Mouse (Mus musculus) cerebellum, postnatal 14 days (tissue): ENCODE measurements at regions not wholly inside any gene's neighbourhood (a gene's known extent, or its start where the extent isn't known, plus 50 kb on each side); places are given as distances from the start of the nearest gene placed in this dataset.

ENCODE experiments used
- DNase-seq, 2 experiments: peaks; one replicate each; pipeline ENCODE4 v3.0.0; 2021; ENCODE audit warnings: mixed read lengths in 2 of 2

DNA sequence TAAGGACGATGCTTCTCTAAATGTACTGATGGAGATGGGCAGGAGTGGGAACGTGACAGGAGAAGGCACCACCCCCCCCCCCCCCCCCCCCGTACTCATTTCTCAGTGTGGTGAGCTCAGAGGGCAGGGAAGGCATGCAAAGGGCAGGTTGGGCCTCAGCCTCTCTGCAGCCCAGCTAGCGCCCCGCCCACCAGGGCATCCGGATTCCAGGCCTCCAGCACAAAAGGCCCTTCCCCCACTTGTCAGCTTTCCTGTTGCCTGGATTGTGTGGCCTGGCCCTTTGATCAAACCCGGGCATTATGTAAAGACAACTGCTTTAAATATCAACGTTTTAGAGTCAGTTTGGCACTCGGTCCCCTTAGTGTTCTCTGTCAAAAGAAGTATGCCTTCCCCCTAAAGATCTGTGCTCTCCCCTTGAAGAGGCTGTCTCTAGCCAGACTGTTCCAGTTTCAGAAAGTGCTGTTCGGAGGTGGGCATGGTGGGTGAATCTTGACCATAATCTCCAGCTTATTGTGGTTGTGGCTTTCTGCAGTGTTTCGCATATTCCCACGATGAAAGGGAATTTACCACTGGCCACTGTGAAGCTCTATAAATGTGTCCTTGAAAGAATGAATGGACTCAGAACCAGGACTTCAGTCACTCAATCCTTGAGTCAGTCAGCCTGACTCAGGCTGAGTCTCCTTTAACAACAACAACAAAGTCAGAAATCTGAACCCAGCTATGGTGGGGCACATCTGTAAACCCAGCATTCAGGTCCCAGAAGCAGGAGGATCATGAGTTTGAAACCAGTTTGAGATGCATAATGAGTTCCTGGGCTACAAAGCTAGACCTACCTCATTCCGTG is 192.4 kb upstream of the Klf3 start:
- peak in 1 of 2 experiments; percentile 24 for DNase-seq

DNA sequence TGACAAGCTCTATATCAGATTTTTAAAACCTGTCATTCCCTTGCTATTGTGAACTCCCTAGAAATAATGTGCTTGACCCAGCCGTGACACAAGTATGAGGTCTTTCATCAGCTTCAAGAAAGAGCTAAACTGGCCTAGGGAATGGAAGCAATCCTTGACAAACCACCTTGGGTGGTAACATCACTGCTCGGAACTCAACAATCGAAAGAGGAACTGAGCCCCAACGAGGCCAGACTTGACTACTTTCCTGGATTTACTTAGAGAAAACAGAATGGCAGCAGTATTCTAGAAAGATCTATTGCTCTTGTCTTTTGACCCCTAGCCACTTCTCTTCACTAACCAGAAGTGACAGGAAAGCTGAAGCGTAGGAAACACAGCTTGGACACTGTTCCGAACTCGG is 191.2 kb upstream of the Klf3 start:
- DNase-seq: no peak

DNA sequence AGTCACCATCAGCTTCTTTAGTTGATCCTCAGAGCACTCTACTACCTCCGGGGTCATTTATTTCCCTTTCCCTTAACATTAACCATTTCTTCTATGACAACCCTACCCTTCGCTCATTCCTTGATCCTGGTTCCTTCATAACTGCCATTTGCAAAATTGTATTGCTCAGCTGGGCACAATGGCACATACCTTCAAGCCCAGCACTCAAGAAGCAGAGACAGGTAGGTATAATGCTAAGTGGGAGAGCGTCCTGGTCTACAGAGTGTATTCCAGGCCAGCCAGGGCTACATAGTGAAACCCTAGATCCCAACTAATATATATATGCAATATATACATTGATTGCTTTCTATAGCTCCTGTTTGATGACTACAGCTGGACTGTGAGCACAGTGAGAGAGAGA is 189.5 kb upstream of the Klf3 start:
- DNase-seq: no peak

DNA sequence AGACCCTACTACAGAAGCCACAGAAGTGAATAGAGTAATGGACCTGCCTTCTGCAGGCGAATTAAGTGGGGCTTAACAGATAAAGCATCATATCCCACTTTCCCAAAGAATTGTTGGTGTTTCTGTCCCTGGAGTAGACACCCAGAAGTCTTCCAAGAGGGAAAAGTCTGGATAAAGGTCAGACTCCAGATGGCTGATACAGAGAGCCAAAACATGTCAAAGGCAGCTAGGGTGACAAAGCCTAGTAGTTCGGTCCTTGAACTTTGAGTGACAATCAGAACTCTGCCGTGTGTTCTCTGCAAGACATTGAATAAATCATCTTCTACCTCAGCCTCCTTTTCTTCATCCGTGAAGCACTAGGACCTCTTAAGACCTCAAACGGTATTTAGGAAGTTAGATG is 185.1 kb upstream of the Klf3 start:
- DNase-seq: no peak

DNA sequence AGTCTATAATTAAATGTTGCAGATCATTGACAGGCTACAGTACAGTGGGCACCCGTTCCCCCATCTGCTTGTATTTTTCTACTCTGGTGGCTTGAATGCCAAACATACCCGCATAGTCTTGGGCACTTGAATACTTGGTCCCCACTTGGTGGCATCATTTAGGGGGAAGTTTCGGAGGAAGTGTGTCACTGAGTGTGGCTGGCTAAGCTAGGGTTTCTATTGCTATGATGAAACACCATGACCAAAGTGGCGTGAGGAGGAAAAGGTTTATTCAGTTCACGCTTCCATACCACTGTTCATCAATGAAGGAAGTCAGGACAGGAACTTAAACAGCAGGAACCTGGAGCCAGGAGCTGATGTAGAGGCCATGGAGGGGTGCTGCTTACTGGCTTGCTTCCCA is 183.4 kb upstream of the Klf3 start:
- no peak for DNase-seq

DNA sequence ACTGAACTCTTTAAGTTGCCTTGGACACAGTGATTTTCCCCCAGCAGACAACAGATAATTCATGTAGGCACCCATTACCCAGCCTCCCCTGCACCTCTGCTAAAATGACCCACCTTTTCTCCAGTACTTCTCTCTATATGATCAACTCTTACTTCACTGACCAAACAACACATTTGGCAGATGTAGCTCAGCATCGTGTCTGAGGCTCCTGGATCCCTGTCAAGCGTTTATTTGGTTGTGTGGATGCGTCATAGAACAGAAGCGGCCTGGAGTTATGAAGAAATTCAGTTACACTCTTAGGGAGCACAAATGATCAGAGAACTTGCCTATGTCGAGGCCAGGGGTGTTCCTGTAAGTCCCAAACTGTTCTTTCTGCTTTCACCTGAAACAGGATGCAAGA is 182.5 kb upstream of the Klf3 start:
- DNase-seq: no peak

DNA sequence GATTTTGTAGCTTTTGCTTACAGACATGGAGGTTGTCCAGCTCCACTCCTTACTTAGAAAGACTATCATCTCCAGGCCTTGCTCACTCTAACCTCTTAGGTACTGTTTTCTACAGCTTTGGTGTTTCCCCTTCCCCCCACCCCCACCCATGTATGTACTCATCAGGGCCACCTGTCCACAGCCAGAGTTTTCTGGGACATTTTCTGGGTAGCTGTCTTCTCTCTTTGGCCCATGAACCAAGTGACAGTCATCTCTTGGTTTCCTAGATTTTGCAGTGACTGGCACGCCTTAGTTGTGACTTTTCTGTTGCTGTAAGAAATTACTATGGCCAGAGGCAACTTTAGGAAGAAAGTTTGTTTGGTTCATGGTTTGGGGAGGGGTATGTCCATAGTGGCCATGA is 181.8 kb upstream of the Klf3 start:
- DNase-seq: no peak

DNA sequence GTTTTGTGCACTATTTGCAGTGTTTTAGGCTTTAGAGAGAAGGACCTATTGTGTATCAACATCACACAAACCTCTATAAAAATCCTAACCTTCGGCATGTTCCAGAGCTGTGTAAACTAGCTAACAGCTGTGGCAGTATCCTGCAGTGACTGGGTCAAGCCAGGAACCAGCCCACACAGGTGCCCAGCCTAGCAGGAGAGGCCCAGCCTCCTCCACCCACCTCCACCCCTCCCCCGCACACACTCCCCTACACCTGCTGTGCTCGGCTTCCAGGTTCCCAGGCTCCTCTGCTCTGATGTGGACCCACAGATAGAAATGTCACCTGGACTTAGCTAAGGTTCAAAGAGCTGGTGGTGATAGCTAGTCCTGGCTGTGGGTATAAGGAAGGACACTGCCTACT is 179.5 kb upstream of the Klf3 start:
- no peak for DNase-seq

DNA sequence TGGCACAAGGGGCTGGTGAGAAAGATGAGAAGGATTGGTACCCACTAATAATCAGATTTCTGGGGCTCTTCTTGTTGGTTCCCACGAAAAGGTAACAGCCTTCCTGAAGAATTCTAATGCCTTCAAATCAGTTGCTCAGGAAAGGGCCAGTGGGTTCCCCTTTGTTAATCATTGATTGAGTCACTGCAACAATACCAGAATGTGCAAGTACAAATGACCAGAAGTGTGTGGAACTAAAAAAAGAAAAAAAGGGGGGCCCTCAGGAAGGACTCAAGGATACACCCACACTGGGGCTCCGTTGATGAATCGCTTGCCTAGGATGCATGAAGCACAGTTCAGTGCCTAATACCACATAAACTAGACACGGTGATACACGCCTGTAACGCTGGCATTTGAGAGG is 179.0 kb upstream of the Klf3 start:
- DNase-seq: no peak

DNA sequence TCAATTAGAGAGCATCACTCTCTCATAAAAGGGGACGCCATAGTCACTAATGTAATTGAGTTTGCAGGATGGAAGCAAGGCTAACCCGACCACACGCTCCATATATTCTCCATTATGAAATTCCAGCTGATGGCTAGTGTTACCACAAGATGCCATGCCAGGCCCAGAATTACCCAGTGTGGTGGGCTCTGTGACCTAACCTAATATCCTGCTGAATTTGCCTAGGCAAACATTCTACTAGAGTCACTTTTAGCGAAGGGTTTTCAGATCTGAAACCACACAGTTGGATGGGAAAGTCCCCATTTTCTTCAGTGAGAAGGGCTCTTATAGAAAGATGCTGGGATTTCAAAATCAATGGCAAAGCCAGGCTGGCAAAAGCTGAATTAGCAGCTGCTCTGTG is 177.8 kb upstream of the Klf3 start:
- no peak for DNase-seq

DNA sequence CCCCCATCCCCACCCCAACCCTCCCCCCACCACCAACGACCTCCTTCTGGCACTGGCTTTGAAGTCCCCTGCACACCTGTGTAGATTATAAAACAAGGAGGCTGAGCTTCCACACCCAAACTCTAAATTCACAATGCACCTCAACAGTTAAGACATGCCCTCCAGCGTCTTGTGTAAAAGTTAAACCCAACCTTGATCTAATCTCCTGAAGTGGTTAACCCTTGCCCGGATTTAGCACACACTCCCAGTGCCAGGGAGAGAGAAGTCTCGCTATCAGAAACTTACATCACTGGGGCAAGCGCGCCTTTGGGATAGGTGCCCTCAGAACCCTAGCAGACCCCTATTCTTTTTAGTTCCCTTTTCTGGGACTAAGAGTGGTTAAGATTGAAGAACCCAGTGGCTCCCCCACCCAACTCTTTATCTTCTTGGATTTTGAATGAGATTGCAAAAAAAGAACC is 177.3 kb upstream of the Klf3 start:
- DNase-seq: no peak

DNA sequence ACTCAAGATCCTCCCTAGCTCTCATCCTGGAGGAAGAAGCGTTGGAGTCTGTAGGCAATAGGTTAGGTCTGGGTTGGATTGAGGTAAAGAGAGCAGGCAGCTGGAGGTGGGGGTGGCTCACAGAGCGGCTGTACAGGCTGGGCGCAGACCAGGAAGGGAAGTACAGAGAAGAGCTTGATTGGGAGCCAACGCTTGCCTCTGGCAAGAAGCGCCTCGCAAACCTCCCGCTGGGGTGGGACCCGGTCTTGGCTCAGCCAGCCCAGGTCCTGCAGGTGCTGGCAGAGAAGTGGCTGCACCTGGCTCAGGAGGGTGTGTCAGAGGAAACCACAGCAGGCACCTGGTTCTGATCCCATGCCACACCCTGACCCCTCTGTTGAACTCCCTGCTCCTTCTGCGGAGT is 176.8 kb upstream of the Klf3 start:
- peak; percentile 74 to 79 for DNase-seq

DNA sequence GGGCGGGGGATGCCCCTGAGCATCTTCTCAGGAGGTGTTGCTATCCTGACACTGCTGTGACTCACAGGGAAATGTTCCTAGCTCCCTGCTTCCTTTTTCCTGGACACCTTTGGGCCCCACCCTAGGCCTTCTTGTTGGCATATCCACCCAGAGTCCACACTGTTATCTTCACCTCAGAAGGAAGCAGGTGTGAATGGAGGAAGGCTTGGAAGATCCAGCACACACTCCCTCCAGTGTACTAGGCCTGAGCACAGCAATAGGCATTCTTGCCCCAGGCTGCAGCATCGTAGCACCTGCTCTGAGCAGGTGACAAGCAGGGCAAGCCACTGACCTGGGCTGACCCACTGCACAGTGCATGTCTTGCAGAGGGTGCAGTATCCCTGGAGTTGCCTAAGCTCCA is 172.6 kb upstream of the Klf3 start:
- no peak for DNase-seq

DNA sequence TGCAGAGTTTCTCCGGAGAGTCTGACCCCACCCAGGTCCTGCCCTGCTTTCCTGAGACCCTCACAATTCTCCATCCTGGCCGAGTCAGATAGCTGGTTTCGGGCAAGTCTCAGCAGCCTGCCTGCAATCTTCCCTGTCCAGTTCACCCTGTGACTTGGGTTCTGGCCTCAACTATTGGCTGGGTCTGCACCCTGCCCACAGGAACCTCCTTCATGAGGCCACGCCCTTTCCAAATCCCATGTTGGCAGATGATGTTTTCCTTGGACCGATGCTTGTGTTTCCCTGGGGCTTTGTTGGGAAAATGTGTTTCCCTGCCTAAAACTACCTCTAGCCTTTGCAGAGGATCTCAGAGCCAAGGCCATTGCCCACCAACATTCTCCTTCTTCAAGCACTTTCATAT is 171.0 kb upstream of the Klf3 start:
- DNase-seq: no peak

DNA sequence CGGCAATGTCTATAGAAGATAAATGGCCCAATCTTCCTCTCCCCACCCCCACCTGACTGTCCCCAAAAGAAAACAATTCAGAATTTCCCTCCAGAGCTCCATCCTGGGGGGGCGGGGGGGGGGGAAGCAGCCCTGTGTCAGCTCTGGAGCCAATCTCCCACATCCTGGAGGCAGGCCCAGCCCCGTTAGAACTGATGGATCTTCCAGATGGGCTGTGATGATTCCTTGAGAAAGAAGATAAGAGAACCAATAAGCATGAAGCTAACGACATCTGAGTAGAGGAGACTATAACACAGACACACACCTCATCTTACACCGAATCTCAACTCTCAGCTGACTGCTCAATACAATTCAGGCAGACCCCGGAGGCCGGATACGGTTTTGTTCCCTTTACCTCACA is 169.2 kb upstream of the Klf3 start:
- no peak for DNase-seq

DNA sequence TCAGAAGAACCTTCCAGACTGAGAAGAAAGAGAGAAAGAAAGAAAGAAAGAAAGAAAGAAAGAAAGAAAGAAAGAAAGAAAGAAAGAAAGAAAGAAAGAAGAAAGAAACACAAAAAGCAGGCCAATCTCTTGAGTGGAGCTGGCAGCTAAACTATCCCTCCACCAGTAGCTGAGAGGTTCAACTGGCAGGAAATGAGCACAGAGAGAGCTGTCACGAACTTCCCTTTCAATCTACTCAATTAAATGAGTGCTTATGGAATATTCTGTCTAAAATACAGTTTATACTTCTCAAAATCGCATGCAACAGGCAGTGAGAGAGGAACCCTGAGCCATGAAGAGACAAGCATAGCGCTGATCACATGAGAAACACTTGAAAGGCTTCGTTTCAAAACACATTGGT is 168.5 kb upstream of the Klf3 start:
- DNase-seq: no peak

DNA sequence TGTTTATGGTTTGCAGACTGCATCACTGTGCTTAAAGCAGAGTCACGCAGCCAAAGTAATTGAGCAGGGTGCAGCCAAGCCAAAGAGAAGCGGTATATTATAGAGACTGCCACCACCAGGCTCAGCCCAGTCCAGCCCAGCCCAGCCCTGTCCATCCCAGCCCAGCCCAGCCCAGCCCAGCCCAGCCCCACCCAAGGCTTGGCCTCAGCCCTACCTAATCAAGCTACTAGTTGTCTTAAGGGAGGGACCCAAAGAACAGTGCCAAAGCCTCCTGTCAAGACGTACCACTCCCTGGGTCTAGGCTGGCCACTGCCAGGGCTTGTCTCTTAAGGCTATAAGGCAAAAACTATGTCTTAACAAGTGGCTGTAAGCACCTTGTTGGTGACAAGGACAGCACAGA is 166.9 kb upstream of the Klf3 start:
- DNase-seq: no peak

DNA sequence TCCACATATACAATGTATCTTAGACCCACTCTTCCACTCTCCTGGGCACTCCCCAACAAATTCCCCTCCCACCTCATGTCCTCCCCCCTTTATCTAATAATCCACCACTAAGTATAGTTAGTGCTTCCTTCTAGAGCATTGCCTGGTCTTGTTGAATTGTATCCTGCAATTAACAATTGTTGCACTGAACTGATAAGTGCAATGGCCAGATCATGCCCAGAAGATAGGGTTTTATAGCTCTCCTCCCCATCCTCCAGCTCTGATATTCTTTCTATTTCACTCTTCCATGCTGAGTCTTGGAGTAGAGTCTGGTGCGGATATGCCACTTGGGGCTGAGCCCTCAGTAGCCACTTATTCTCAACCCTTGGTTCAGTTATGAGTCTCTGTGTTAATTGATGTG is 159.6 kb upstream of the Klf3 start:
- DNase-seq: no peak

DNA sequence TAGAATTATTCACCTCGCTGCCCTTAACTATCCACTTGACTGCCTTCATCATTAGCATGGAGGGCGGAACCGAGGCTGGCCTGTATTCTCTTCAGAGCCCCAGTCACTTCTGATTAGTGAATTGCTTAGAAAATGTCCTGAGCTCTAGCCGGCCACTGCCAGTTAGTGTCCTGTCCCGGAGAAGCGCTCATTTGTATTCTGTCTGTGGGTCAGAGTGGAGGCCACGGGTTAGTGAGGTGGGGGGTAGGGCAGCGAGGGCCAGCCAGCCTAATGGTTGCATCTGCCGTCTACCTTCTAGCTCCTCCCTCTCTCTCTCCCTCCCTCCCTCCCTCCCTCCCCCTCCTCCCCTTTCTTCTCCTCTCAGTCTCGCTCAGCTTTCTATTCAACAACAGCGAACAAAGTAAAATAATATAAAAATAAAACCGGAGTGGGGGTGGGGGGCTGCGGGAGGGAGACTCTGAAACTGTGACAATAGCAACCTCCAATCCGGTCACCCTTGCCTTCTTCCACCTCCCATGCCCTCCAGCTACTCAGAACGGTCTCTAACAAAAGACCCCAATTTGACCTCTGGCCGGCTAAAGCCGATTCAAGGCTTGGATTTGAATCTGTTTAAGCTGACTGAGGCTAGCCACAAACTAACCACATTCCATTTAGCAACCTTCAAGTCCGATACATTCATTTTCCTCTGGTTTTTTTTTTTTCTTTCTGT is 155.6 kb upstream of the Klf3 start:
- DNase-seq: peak; percentile 63 to 66

DNA sequence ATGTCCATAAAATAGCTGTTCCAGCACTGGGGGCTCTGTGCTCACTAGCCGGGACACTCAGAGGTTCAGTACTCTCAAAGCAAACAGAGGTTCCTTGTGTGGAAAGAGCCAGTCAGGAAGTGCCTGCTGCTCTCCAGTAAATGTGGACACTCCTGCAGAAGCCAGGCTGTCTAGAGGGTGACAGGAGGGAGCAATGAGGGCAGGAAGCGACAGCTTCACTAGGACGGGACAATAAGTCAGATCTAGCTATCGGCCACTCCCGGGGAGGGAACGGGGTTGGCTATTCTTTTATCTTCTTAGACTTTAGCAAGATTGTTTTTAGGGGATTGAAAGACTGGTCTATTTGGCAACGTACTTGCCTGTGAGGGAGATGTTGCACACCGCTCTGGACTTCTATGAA is 154.7 kb upstream of the Klf3 start:
- peak; percentile 12 to 19 for DNase-seq

DNA sequence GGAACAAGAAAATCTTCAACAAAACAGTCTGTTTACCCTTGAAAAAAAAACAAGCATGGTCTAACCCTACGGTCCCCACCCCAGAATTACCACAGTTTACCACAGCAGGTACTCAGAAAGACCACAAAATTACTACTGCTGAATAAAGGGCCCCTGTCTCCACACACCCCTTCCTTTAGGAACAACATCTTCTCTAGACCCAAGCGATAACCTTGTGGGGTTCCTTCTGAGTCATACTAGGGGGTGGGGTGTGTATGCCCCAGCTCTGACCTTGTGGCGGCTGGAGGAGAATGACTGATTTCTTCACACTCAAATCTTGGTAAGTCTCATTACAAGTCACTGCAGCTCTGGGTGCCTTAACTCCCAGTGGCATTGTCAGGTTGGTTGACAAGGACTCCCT is 151.8 kb upstream of the Klf3 start:
- no peak for DNase-seq

DNA sequence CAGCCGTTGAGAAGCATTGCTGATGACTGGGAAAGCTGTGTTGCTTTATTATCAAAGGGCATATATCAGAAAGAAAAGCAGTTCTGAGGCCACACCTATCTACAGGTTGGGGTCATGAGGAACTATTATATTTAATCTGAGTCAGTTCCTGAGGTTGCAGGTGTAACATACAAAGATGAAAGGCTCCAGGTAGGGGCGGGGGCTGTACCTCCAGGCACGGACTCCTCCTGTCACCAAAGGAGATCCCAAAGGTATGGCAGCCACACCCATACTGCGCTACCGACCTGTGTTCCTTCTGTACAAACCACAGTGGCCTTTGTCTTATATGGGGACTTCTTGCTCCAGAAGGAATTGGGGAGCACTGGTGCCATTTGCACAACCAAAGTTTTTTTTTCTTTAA is 149.4 kb upstream of the Klf3 start:
- DNase-seq: no peak

DNA sequence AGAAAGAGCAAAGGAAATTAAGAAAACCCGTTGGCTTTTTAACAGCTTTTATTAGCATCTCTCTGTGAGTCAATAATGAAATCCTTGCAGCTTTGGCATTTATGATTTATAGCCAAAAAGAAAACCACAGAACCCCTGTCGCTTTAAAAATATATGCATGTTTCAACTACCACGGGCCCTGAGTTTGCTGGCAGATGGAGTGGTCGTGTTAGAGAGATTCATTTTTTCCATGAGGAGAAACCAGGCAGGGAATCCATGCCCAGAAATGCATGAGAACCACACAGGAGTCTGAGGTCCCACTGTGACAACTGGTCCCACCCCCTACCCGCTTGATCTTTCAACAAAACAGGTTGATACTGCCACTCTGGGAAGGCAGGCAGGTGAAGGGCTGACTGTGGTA is 147.9 kb upstream of the Klf3 start:
- DNase-seq: no peak

DNA sequence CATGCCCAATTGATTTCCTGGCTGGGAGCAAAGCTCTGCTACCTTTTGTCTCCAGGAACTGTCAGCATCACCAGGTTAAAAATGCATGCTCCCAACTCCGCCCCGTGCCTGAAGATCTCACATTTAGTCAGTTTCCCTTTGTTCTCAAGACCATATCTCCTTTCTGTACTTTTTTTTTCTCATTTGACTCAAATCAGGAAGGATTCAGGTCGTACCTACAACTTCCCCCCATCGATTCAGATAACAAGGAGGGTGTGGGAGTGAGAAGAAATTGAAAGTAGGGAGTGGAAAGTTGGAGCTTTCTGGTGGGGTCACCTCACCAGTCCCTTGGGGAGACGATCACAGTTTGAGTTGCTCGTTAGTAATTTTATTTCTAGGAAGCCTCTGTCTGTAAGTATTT is 141.2 kb upstream of the Klf3 start:
- no peak for DNase-seq

DNA sequence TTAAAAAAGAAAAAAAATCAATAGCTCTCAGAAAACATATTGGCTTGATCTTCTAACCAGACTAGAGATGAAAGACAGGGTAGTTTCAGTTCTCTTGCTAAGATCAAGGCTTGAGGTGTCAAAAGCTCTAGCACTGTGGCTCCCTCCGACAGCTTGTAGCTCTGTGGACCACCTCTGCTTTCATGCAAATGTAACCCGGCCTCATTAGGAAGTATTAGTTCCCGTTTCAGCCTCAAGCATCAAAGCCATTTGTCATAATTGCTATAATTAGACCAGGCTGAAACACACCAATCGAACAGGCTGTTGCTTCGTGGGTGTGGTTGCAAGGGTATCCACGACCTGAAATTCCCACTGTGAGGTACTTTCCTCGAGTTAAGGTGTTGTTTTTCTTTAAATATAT is 140.7 kb upstream of the Klf3 start:
- DNase-seq: no peak
